ENCODE assay signal across 16 mouse cellular contexts in genomic region chr9:57958615-57959014, GRCm38 (mm10). TPM values are rescaled to one million over a fixed set of nuclear protein-coding genes. Genes with fewer than 3 reads are reported as not detected.
"Had no signal": no experiment of that assay in that cellular context is flagged by ENCODE, and none has a peak within 500 bp of the region (broad histone marks: within the 10 kb centered on the region; RNA-seq: fewer than 3 reads in every experiment).

No protein-coding gene starts in this region.

- H3K27ac ChIP-seq: limb, embryonic 13.5 days; liver, embryonic 14.5 days; midbrain, embryonic 10.5 days; neural tube, embryonic 15.5 days had no signal

- H3K9me3 ChIP-seq: limb, embryonic 13.5 days; midbrain, embryonic 10.5 days; neural tube, embryonic 15.5 days had no signal

- H3K4me1 ChIP-seq: limb, embryonic 13.5 days; neural tube, embryonic 15.5 days had no signal

- H3K4me3 ChIP-seq: limb, embryonic 13.5 days; midbrain, embryonic 10.5 days; myocyte; neural tube, embryonic 15.5 days had no signal

- H3K9ac ChIP-seq: limb, embryonic 13.5 days; liver, embryonic 14.5 days; neural tube, embryonic 15.5 days had no signal

- H3K27me3 ChIP-seq: limb, embryonic 13.5 days; neural tube, embryonic 15.5 days had no signal

- H3K36me3 ChIP-seq: limb, embryonic 13.5 days had no signal

- H3K4me2 ChIP-seq: limb, embryonic 13.5 days; neural tube, embryonic 15.5 days had no signal

- DNase-seq: kidney, postnatal 10 days; kidney, postnatal 4 days; layer of hippocampus, postnatal 36 days; left cerebral cortex, postnatal 4 days; lung, adult 2 months; lung, postnatal 10 days; lung, postnatal 4 days; midbrain, embryonic 14.5 days; right cerebral cortex, adult 18-20 months; right cerebral cortex, postnatal 25 days had no signal

RNA-seq across cellular contexts. Expression of gene Cyp11a1, which starts 47.6 kb away (rescaled TPM):
- total RNA-seq: liver, adult 2 months had no signal
- polyA plus RNA-seq: liver, adult 2 months had no signal
